Mouse (Mus musculus) right cerebral cortex, postnatal 10 days (tissue): ENCODE measurements around the gene Polr2g.
A peak's percentile ranks its signal among the peaks of the same experiment; 100 is the strongest.

Experiments used
- DNase-seq, 2 experiments: peaks; one replicate each; pipeline ENCODE4 v3.0.0; 2021; ENCODE audit warnings: low spot score in 2 of 2

The Polr2g gene

GRCm38 (mm10) chr19:8758899-8759298 is 39.5 kb downstream of the Polr2g start:
- no peak for DNase-seq

GRCm38 (mm10) chr19:8757471-8757998 is 40.8 kb downstream of the Polr2g start:
- no peak for DNase-seq

GRCm38 (mm10) chr19:8756635-8757387 is 41.6 kb downstream of the Polr2g start, which contains the start of gene Nxf1:
Nxf1 (plus strand) TSS chr19:8757073.
- peak; percentile 94 to 95 for DNase-seq

GRCm38 (mm10) chr19:8755652-8756051 is 42.7 kb downstream of the Polr2g start:
- no peak for DNase-seq

GRCm38 (mm10) chr19:8747368-8747767 is 51.0 kb downstream of the Polr2g start:
- no peak for DNase-seq

GRCm38 (mm10) chr19:8745382-8745781 is 53.0 kb downstream of the Polr2g start:
- DNase-seq: no peak
